Mouse (Mus musculus) heart, embryonic 12.5 days (tissue): Measurements from ENCODE around the gene Ralgps2. TPM values are rescaled to one million over a fixed set of nuclear protein-coding genes. Genes with fewer than 3 reads are reported as not detected.

ENCODE experiments used
- ATAC-seq: fragments of 200-750 bp; cut with Nextera tagmentation; 2 replicates; pipeline ENCODE4 v1.8.0; 2017; ENCODE audit warnings: moderate TSS enrichment, moderate library complexity; ENCODE audit not compliant: insufficient number of reproducible peaks, low FRiP score
- H3K27ac ChIP-seq: fragments of 300-500 bp; sonication (generic); 2 replicates; pipeline ENCODE4 v1.5.1; 2016; ENCODE audit warnings: mild to moderate bottlenecking, moderate library complexity; ENCODE audit not compliant: poor library complexity, severe bottlenecking
- H3K27me3 ChIP-seq: fragments of 300-500 bp; sonication (generic); replicated peaks from 2 replicates; pipeline ENCODE4 v1.6.1; 2016; ENCODE audit warnings: mild to moderate bottlenecking, moderate library complexity
- H3K36me3 ChIP-seq: fragments of 300-500 bp; sonication (generic); 2 replicates; pipeline ENCODE4 v1.6.1; 2016; ENCODE audit warnings: mild to moderate bottlenecking, moderate library complexity
- H3K4me1 ChIP-seq: fragments of 300-500 bp; sonication (generic); replicated peaks from 2 replicates; pipeline ENCODE4 v1.6.1; 2016; ENCODE audit warnings: mild to moderate bottlenecking
- H3K4me2 ChIP-seq: fragments of 300-500 bp; sonication (generic); 2 replicates; pipeline ENCODE4 v1.6.1; 2016; ENCODE audit warnings: mild to moderate bottlenecking, moderate library complexity
- H3K4me3 ChIP-seq: fragments of 300-500 bp; sonication (generic); 2 replicates; pipeline ENCODE4 v1.5.1; 2016; ENCODE audit warnings: mild to moderate bottlenecking
- H3K9ac ChIP-seq: fragments of 300-500 bp; sonication (generic); 2 replicates; pipeline ENCODE4 v1.6.1; 2016; ENCODE audit warnings: mild to moderate bottlenecking, moderate library complexity
- H3K9me3 ChIP-seq: fragments of 300-500 bp; sonication (generic); replicated peaks from 2 replicates; pipeline ENCODE4 v1.6.1; 2016; ENCODE audit warnings: mild to moderate bottlenecking, moderate library complexity
- WGBS: fragments of 180-500 bp; shearing (Covaris S2); methylation state at CpG from one replicate; pipeline ENCODE4 v1.1.7; 2016; 5-methylcytosine and 5-hydroxymethylcytosine counted together
- polyA plus RNA-seq: library from polyadenylated mRNA; unstranded; fragments of >200 nt; fragmentation: Nextera tagmentation; extraction: Ambion mirVana; gene quantifications from 2 replicates; pipeline ENCODE4 v1.2.1, GENCODE M21; 2016

Ralgps2 gene
- polyA plus RNA-seq, 1 experiment from 2014 or later, result 59.2 TPM

DNA sequence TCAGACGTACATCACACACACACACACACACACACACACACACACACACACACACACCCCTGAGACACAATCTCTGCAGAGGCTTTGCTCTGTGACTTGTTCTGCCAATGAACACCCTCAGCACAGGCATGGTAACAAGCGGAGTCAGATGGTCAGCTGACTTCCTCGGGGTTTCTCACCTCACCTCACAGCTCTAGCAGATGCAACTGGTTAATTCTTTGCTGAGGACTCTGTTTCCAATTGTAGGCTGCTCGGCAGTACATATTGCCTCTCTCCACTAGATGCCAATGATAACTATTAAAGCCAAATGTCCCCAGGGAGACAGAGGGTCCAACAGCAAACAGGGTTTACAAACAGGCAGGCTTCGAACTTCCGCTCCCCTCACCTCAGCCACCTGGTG lies 16.5 kb downstream of the Ralgps2 start:
- H3K27me3 ChIP-seq, result no peaks in the 10 kb centered on the region
- no peak for ATAC-seq
- no peak overlapping the region for H3K4me3 ChIP-seq
- WGBS, result 70% methylated on average over 6 of the region's 6 CpGs
- no peak overlapping the region for H3K9ac ChIP-seq
- H3K4me2 ChIP-seq, result no peak overlapping the region
- H3K4me1 ChIP-seq, result peaks cover 25% of the 10 kb centered on the region
- no peaks in the 10 kb centered on the region for H3K36me3 ChIP-seq
- H3K27ac ChIP-seq, result no peak overlapping the region
- H3K9me3 ChIP-seq, result no peaks in the 10 kb centered on the region

DNA sequence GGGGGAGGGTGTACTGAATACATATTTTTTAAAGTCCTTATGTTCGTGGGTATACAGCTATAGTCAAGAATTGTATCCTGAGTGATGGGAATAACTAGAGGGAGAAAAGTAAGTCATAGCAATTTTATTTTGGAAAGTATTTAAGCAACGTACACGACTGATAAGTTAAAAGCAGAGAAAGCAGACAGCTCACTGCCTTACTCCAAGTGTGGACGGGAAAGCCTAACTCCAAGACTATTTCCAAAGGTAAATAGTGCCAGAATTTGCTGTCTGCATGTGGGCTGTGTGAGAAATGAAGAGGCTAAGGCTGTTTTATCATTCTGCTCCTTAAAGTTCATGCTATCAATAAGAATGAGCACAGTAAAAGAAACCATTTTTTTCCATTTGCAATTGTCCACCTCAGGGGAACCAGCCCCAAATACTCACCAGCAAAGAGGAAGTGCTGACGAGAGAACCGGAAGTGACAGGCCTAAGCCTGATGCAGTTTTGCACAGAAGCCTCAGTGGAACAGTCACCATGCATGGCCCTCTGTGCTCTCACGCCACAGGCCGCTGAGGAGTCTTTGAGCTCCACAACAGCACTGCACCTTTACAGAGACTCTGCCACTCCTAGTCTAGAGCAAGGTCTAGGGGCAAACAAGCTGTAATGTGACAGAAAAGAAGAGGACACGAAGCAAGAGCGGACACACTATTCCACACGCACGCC lies 18.0 kb downstream of the Ralgps2 start:
- no peaks in the 10 kb centered on the region for H3K27me3 ChIP-seq
- peaks cover 25% of the 10 kb centered on the region for H3K4me1 ChIP-seq
- no peak for ATAC-seq
- H3K36me3 ChIP-seq, result no peaks in the 10 kb centered on the region
- H3K4me3 ChIP-seq, result no peak overlapping the region
- WGBS, result 52% methylated on average over 12 of the region's 12 CpGs
- H3K9me3 ChIP-seq, result no peaks in the 10 kb centered on the region
- H3K9ac ChIP-seq, result peak overlapping the region; percentile 52; the same call in 1 of the 2 replicates
- H3K27ac ChIP-seq, result peak overlapping the region; percentile 53; the same call in 1 of the 2 replicates
- no peak overlapping the region for H3K4me2 ChIP-seq

DNA sequence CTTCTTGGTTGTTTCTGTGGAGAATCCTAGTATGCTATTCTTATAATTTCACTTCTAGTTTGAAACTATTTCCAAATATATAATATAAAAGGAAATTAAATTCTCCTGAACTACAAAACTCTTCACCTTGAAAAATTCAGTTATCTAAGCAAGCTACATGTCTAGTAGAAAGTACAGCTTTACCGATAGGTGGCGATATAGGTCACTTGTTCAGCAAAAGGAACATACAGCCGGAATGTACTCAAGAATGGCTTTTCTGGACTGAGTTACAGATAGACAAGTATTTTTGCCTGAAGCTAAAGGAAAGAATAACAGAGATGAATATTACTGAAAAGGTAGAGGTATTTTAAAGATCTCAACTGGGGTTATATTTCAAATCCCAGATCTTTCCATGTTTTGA lies 22.0 kb downstream of the Ralgps2 start:
- 16% methylated on average over 3 of the region's 3 CpGs for whole genome bisulfite sequencing
- Histone ChIP-seq H3K36me3 (no peaks in the 10 kb centered on the region), H3K9me3 (no peaks in the 10 kb centered on the region), H3K27ac (no peak overlapping the region), H3K9ac (no peak overlapping the region), H3K4me2 (no peak overlapping the region), H3K27me3 (no peaks in the 10 kb centered on the region), H3K4me1 (peaks cover 23% of the 10 kb centered on the region), H3K4me3 (no peak overlapping the region)
- ATAC-seq, result no peak

DNA sequence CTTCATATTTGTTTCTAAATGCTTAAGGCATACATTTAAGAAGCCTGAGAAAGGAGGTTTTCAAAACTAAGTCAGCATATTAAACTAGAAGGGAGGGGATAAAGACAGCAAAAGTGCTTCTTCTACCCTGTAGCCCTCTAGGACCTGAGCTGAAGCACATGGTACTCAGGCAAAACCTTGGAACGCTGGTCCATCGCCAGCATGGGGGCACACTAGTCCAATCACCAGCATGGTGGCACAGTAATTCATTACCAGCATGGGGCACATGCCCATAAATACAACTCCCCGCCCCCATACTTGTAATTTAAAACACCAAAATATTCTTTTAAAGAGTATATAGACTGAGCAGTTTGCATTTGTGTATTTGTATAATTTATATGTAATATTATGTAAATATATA lies 23.1 kb downstream of the Ralgps2 start:
- Histone ChIP-seq H3K9ac (no peak overlapping the region), H3K4me1 (peaks cover 16% of the 10 kb centered on the region), H3K9me3 (no peaks in the 10 kb centered on the region), H3K4me2 (no peak overlapping the region), H3K4me3 (no peak overlapping the region), H3K27me3 (no peaks in the 10 kb centered on the region), H3K27ac (no peak overlapping the region), H3K36me3 (no peaks in the 10 kb centered on the region)
- 84% methylated on average over 3 of the region's 3 CpGs for WGBS
- no peak for ATAC-seq

DNA sequence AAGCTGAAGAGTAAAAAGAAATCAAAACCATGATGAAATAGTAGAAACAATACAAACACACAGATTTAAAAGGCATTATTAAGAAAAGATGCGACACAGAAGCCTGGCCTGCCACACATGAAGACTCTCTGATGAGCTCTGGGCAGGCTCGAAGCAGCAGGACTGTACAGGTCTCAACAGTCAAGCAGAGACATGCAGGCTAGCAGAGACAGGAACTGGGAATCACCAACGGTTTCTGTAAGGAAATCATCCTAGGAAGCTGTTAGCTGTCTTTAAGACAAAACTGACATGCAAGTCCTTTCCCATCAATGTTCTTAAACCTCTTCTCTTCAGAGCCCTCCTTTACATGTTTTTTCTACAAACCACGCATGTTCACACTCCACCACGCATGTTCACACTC lies 24.5 kb downstream of the Ralgps2 start:
- H3K4me1 ChIP-seq, result peaks cover 4% of the 10 kb centered on the region; the same call in 1 of the 2 replicates
- H3K4me2 ChIP-seq, result no peak overlapping the region
- no peaks in the 10 kb centered on the region for H3K27me3 ChIP-seq
- ATAC-seq, result no peak
- WGBS, result 74% methylated on average over 5 of the region's 5 CpGs
- no peaks in the 10 kb centered on the region for H3K36me3 ChIP-seq
- H3K4me3 ChIP-seq, result no peak overlapping the region
- no peaks in the 10 kb centered on the region for H3K9me3 ChIP-seq
- no peak overlapping the region for H3K27ac ChIP-seq
- no peak overlapping the region for H3K9ac ChIP-seq

DNA sequence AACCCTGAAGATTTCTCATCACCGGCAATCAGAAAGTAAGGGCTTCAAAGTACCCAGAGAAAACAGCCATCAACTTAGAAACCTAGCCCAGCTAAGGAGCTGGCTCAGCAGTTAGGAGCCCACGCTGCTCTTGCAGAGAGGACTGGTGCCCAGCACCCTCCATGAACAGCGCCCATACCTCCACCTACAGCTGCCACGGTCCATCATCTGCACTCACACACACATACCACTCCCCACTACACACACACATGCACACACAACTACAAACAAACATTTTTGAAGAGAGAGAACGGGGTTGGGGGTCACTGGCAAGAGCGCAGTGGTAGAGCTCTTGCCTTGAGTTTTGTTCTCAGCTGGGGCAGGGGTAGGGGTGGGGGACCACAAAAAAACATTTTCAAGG lies 26.2 kb downstream of the Ralgps2 start:
- no peak overlapping the region for H3K4me3 ChIP-seq
- ATAC-seq, result no peak
- 89% methylated on average over 6 of the region's 6 CpGs for WGBS
- H3K4me2 ChIP-seq, result no peak overlapping the region
- H3K36me3 ChIP-seq, result no peaks in the 10 kb centered on the region
- no peak overlapping the region for H3K27ac ChIP-seq
- no peaks in the 10 kb centered on the region for H3K9me3 ChIP-seq
- peaks cover 4% of the 10 kb centered on the region; the same call in 1 of the 2 replicates for H3K4me1 ChIP-seq
- H3K27me3 ChIP-seq, result no peaks in the 10 kb centered on the region
- no peak overlapping the region for H3K9ac ChIP-seq

DNA sequence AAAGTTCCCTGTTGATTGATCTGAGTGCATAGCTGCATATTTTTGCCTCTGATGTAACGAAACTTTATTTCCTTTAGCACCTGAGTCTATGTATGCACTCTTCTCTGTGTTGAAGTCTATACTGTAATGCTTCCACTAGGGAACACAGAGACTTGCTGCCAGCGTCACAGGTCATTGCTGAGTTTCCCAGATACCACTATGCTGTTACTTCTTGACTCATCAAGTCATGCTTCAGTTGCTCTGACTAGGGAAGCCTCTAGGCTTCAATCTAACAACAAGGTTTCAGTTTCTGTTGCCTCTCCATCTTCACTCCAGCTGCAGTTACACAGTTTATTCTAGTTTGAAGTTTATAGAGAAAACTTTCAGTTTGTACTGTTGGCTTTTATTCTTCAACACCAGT lies 28.5 kb downstream of the Ralgps2 start:
- no peaks in the 10 kb centered on the region for H3K9me3 ChIP-seq
- peaks cover 4% of the 10 kb centered on the region; the same call in 1 of the 2 replicates for H3K4me1 ChIP-seq
- WGBS, result 68% methylated on average over 2 of the region's 2 CpGs
- H3K27me3 ChIP-seq, result no peaks in the 10 kb centered on the region
- H3K9ac ChIP-seq, result no peak overlapping the region
- H3K36me3 ChIP-seq, result peaks cover 9% of the 10 kb centered on the region
- H3K4me2 ChIP-seq, result no peak overlapping the region
- H3K4me3 ChIP-seq, result no peak overlapping the region
- no peak overlapping the region for H3K27ac ChIP-seq
- no peak for ATAC-seq

DNA sequence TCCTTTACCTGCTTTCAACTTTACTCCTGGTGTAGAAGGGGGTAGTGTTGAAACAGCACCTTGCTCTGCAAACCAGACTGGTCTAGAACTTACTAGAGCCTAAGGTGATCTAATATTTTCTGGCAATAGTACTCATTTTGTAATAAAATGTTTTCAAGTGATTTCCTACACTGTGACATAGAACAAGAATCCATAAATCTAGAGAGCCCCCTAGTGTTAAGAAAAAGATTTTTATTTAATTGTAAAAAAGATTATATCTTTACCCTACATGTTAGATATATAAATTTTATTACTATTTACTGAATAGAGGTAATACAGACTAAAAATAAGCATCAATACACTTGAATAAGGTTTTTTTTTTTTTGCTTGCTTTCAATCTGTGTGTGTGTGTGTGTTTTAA lies 29.6 kb downstream of the Ralgps2 start:
- H3K27me3 ChIP-seq, result no peaks in the 10 kb centered on the region
- no peak overlapping the region for H3K4me2 ChIP-seq
- no peak for ATAC-seq
- no peak overlapping the region for H3K27ac ChIP-seq
- H3K9me3 ChIP-seq, result no peaks in the 10 kb centered on the region
- H3K36me3 ChIP-seq, result peaks cover 9% of the 10 kb centered on the region
- no peak overlapping the region for H3K4me3 ChIP-seq
- H3K4me1 ChIP-seq, result peaks cover 4% of the 10 kb centered on the region; the same call in 1 of the 2 replicates
- H3K9ac ChIP-seq, result no peak overlapping the region

DNA sequence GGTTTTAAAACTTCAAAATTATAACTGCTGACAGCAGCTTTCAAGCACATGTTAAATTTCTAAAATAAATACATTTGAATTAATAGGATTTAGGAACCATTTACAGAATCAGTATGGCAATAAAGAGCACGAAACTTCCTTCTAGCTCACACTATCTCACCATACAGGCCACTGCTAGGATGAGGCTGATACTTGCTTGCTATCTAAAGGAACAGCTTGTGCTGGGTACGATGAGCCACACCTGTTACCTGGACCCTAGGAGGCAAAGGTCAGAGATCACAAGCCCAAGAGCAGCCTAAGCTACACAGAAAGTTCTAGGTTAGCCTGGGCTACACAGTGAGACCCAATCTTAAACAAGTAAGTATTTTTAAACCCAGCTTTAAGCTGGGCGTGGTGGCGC lies 30.2 kb downstream of the Ralgps2 start:
- Histone ChIP-seq H3K4me3 (no peak overlapping the region), H3K27ac (no peak overlapping the region), H3K4me2 (no peak overlapping the region), H3K9ac (no peak overlapping the region), H3K36me3 (peaks cover 9% of the 10 kb centered on the region), H3K9me3 (no peaks in the 10 kb centered on the region), H3K27me3 (no peaks in the 10 kb centered on the region), H3K4me1 (peaks cover 2% of the 10 kb centered on the region; the same call in 1 of the 2 replicates)
- WGBS, result 85% methylated on average over 4 of the region's 4 CpGs
- ATAC-seq, result no peak

DNA sequence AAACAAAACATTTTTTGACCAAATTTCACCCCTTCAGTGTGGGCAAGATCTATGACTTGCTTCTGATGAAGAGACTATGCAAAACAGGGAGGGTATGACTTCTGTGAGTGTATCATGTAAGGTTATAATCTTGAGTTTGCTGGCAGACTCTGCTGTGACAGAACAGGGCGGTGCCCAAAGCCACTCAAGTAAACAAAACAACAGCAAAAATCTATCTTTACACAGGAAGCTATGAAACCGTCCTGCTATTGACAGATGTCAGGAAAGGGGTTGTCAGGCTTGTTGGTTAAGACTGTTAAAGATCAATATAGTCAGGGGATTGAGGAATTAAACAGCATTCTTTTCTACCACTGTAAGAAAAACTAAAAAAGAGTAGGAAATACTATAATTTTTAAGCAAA lies 33.8 kb downstream of the Ralgps2 start:
- ATAC-seq, result no peak
- Histone ChIP-seq H3K27me3 (no peaks in the 10 kb centered on the region), H3K27ac (no peak overlapping the region), H3K4me2 (no peak overlapping the region), H3K9ac (no peak overlapping the region), H3K9me3 (no peaks in the 10 kb centered on the region), H3K4me3 (no peak overlapping the region), H3K36me3 (peaks cover 9% of the 10 kb centered on the region), H3K4me1 (no peaks in the 10 kb centered on the region)
- WGBS, result 77% methylated on average over 2 of the region's 2 CpGs

DNA sequence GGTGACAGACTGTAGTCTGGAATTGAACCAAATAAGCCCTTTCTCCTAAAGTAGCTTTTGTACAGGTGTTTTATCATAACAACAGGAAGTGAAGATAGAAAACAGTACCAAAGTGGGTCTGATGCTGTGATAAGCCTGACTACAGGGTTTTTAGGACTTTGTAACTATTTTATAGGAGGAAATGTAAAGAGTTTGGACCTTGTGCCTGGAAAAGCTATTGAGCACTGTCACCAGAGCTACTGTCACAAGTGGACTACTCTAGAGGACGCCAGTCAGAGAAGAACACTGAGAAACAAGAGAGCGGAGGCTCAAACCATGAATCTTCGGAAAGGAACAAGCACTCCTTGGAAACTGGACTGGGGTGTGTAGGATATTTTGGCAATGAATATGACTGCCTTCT lies 35.5 kb downstream of the Ralgps2 start:
- Histone ChIP-seq H3K36me3 (peaks cover 13% of the 10 kb centered on the region), H3K9me3 (no peaks in the 10 kb centered on the region), H3K27me3 (no peaks in the 10 kb centered on the region), H3K27ac (no peak overlapping the region), H3K9ac (no peak overlapping the region), H3K4me2 (no peak overlapping the region), H3K4me1 (no peaks in the 10 kb centered on the region), H3K4me3 (no peak overlapping the region)
- 90% methylated on average over 3 of the region's 3 CpGs for WGBS
- no peak for ATAC-seq

DNA sequence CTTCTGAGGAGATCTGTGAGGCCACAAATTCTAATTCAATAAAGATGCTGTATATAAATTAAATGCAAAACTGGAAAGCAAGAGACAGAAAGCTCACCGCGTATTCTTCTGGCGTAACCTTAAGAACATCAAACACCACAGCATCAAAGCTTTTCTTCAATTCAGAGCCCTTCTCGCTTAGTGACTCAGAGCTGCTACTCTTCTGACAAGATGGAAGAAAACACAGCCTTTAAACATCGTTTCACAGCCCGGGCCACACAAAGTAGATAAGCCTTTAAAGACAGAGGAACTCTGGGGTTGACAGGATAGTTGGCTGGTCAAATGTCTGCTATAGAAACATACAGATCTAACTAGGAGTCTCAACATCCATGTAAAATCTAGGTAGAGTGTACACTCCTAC lies 37.7 kb downstream of the Ralgps2 start:
- WGBS, result 73% methylated on average over 6 of the region's 6 CpGs
- Histone ChIP-seq H3K4me3 (no peak overlapping the region), H3K4me1 (peaks cover 13% of the 10 kb centered on the region)

More for the DNA sequence above, 37.7 kb downstream of the Ralgps2 start:
- Histone ChIP-seq H3K27ac (no peak overlapping the region), H3K27me3 (no peaks in the 10 kb centered on the region), H3K9ac (no peak overlapping the region), H3K9me3 (no peaks in the 10 kb centered on the region), H3K36me3 (peaks cover 16% of the 10 kb centered on the region), H3K4me2 (no peak overlapping the region)
- no peak for ATAC-seq
